Mouse (Mus musculus): ENCODE measurements around the gene Zc3h12a.

DNA sequence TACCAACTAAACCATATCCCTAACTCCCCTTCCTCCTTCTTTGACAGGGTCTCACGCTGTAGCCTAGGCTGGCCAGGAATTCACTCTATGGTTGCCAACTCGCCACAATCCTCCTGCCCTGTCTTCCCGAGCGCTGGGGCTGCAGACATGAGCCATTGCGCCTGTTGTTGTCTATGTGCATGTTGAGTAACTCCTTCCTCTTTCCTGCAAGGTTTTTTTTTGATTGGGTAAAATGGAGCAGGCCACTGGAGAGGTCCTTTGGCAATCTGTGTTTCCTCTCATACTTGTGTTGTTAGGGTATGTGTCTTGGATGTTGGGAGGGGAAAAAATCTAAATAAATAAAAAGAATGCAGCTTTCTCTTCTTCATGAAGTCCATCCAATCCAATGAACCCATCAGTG lies 16.6 kb upstream of the Zc3h12a start:
- TF ChIP-seq POLR2A (IDR thresholded peaks at IDR 0.05; ENCODE audit: control insufficient read depth, extremely low read depth, insufficient read depth, low read length, poor library complexity) (no peak), CTCF (IDR thresholded peaks at IDR 0.05; ENCODE audit: borderline replicate concordance, control insufficient read depth, extremely low read depth, insufficient read depth, low read length, poor library complexity) (no peak)
